Mouse (Mus musculus) neural tube, embryonic 11.5 days (tissue): ENCODE measurements around the gene Vtcn1. TPM values are rescaled to one million over a fixed set of nuclear protein-coding genes. Genes with fewer than 3 reads are reported as not detected.

Experiments used
- ATAC-seq: fragments of 200-750 bp; cut with Nextera tagmentation; 2 replicates; pipeline ENCODE4 v1.8.0; 2017; ENCODE audit warnings: moderate number of reproducible peaks, mild to moderate bottlenecking, moderate TSS enrichment, moderate library complexity; ENCODE audit not compliant: insufficient read depth, low FRiP score, low TSS enrichment
- DNase-seq: peaks from one replicate; pipeline ENCODE4 v3.0.0-alpha.2; 2015; ENCODE audit warnings: low spot score
- H3K27ac ChIP-seq: fragments of 300-500 bp; sonication (generic); 2 replicates; pipeline ENCODE4 v1.5.1; 2014; ENCODE audit warnings: low read depth, mild to moderate bottlenecking, low read length
- H3K27me3 ChIP-seq: fragments of 300-500 bp; sonication (generic); 2 replicates; pipeline ENCODE4 v1.6.1; 2014; ENCODE audit warnings: mild to moderate bottlenecking, low read length, mixed read lengths; ENCODE audit not compliant: control insufficient read depth, insufficient read depth
- H3K36me3 ChIP-seq: fragments of 300-500 bp; sonication (generic); 2 replicates; pipeline ENCODE4 v1.6.1; 2014; ENCODE audit warnings: mild to moderate bottlenecking, low read length, moderate library complexity, mixed read lengths; ENCODE audit not compliant: control insufficient read depth, insufficient read depth
- H3K4me1 ChIP-seq: fragments of 300-500 bp; sonication (generic); 2 replicates; pipeline ENCODE4 v1.6.1; 2014; ENCODE audit warnings: low read length, mixed read lengths; ENCODE audit not compliant: control insufficient read depth, insufficient read depth
- H3K4me2 ChIP-seq: fragments of 300-500 bp; sonication (generic); 2 replicates; pipeline ENCODE4 v1.6.1; 2014; ENCODE audit warnings: low read depth, mild to moderate bottlenecking, moderate library complexity
- H3K4me3 ChIP-seq: fragments of 300-500 bp; sonication (generic); 2 replicates; pipeline ENCODE4 v1.5.1; 2014; ENCODE audit warnings: low read depth, low read length
- H3K9ac ChIP-seq: fragments of 300-500 bp; sonication (generic); 2 replicates; pipeline ENCODE4 v1.6.1; 2014; ENCODE audit warnings: mild to moderate bottlenecking, low read length
- H3K9me3 ChIP-seq: fragments of 300-500 bp; sonication (generic); 2 replicates; pipeline ENCODE4 v1.6.1; 2016; ENCODE audit warnings: low read length; ENCODE audit not compliant: control insufficient read depth
- WGBS: fragments of 180-500 bp; shearing (Covaris S2); extraction: QIAGEN DNeasy Blood & Tissue Kit; methylation state at CpG from one replicate; pipeline ENCODE4 v1.1.7; 2014; 5-methylcytosine and 5-hydroxymethylcytosine counted together
- polyA plus RNA-seq: library from polyadenylated mRNA; unstranded; fragments of >200 nt; fragmentation: Nextera tagmentation; extraction: Ambion mirVana; gene quantifications from 2 replicates; pipeline ENCODE4 v1.2.1, GENCODE M21; 2014

Vtcn1 gene
- 0.15 TPM in 1 of 2 replicates, not detected in the other for polyA plus RNA-seq

DNA sequence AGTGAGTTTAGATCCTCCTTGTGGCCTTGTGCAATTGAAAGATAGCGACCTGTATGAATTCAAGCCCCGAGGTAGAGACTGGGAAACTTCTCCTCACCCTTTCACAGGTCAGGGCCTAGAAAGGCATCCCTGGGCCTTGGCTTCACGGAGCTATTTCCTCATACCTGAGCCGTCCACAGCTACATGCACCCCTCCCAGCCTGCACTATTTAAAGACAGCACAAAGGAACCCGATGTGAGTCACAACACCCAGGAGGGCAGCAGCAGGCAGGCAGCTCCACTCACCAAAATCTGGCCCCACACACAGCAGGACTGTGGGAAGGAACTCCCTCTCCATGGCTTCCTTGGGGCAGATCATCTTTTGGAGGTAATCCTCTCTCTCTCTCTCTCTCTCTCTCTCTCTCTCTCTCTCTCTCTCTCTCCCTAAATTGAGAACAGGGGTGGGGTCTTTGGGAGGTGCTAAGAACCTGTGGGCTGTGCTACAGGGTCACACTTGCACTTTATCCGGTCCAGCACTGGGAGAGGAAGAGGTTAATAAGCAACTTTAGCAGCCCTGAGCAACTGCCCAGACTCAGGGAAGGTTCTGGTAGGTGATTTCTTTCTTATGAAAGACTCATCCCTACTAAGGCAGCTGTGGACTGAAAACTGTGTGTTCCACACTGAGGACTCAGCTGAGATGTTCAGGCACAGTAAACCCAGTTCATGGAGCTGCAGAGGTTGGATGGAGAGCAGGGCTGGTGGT is at the start of gene Vtcn1:
TSS of gene Vtcn1 (plus strand) at position 235 of the 741 bp plus-strand sequence.
- no peak within 1 kb of the TSS for H3K4me3 ChIP-seq
- H3K4me2 ChIP-seq, result no peak within 1 kb of the TSS
- H3K36me3 ChIP-seq, result no peaks in the 10 kb centered on the region
- H3K9ac ChIP-seq, result no peak within 1 kb of the TSS
- H3K27me3 ChIP-seq, result no peaks in the 10 kb centered on the region
- WGBS, result 54% methylated on average over 6 of the region's 6 CpGs
- DNase-seq (no peak), ATAC-seq (no peak)
- H3K4me1 ChIP-seq, result 0 out of 2 replicates have a peak, but pooled peaks cover 2% of the 10 kb centered on the region
- H3K27ac ChIP-seq, result no peak within 1 kb of the TSS
- no peaks in the 10 kb centered on the region for H3K9me3 ChIP-seq

DNA sequence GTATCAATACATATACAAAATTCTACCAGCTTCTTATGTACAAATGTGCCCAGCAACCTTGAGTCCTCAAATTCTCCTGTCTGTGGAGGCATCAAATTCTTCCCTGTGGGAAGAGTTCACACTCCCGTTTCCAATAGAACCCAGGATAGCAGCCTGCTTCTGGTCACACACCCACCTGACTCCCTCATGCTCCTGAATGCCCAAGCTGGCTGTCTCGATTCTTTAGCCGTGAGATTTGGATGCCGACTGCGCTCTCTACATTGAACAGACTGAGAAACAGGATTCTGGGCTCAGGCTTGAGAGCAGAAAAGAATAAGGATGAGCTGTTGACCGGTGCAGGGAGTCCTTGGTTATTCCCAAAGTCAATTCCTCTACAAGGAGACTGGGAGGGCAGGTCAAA is 48.3 kb upstream of the Vtcn1 start:
- Histone ChIP-seq H3K4me2 (no peak overlapping the region), H3K4me3 (no peak overlapping the region), H3K27ac (no peak overlapping the region), H3K36me3 (no peaks in the 10 kb centered on the region), H3K4me1 (no peaks in the 10 kb centered on the region), H3K9me3 (no peaks in the 10 kb centered on the region), H3K9ac (no peak overlapping the region), H3K27me3 (no peaks in the 10 kb centered on the region)
- DNase-seq (no peak), ATAC-seq (no peak)
- WGBS, result 83% methylated on average over 6 of the region's 6 CpGs

DNA sequence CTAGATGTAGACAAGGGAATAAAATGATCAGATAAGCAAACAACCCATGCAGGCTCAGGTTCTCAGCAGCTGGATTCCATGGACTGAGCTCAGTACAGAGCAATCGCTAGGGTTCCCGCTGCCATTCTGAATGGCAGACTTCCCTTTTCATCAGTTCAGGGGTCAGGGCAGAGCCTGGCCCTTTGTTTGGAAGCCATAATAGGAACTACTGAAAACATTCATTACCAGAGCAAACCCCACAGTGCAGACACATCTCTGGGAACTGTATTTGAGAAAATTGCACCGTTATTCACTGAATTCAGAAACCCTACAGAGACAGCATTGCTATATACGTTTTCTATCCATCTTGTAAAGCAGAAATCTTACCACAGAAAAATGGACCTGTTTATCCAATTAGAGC is 47.7 kb upstream of the Vtcn1 start:
- no peak overlapping the region for H3K27ac ChIP-seq

DNA sequence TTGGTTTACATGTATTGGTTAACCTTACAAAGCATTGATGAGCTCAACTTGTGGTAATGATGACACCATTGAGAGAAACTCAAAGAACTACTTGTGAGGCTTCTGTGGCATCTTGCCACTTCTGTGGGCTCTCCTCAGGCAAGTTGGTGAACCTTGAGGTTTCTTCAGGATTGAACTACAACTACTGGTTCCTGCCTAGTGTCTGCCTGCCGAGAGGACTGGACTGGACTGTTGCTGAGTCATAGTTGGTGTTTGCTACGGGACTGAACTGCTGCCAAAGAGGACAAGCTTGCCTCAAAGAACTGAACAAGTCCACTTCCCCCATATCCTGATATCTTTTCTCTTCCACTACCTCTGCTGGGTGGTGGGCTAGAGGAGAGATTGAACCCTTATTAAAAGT is 39.2 kb upstream of the Vtcn1 start:
- no peak for ATAC-seq
- DNase-seq, result no peak
- 78% methylated on average over 2 of the region's 2 CpGs for WGBS

More for the DNA sequence above, 47.7 kb upstream of the Vtcn1 start:
- no peaks in the 10 kb centered on the region for H3K9me3 ChIP-seq
- no peaks in the 10 kb centered on the region for H3K4me1 ChIP-seq
- DNase-seq (no peak), ATAC-seq (no peak)
- no peaks in the 10 kb centered on the region for H3K36me3 ChIP-seq
- 47% methylated on average over 4 of the region's 4 CpGs for WGBS
- H3K27me3 ChIP-seq, result no peaks in the 10 kb centered on the region
- no peak overlapping the region for H3K4me2 ChIP-seq
- no peak overlapping the region for H3K9ac ChIP-seq
- no peak overlapping the region for H3K4me3 ChIP-seq

DNA sequence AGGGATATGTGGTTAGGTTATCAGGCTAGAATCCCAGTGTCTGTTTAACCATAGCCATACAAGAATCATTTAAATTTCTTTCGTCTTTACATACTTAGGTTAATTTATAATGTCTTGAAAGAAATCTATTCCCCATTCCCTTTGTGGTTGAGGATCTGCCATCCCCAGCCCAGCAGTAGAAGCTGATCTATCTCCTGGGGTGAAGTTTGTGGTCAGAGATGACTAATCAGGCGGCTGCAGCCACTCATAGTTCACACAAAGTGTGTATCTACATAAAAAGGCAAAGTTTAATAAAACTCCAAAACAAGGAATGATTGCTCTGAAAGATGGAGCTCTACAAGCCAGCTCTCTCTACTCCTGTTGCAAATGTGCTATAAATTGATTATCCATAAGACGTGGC is 33.6 kb upstream of the Vtcn1 start:
- Histone ChIP-seq H3K27ac (no peak overlapping the region), H3K9me3 (no peaks in the 10 kb centered on the region), H3K27me3 (no peaks in the 10 kb centered on the region), H3K4me2 (no peak overlapping the region), H3K4me1 (no peaks in the 10 kb centered on the region), H3K9ac (no peak overlapping the region), H3K4me3 (no peak overlapping the region), H3K36me3 (no peaks in the 10 kb centered on the region)
- 90% methylated on average over 3 of the region's 3 CpGs for WGBS
- no peak for DNase-seq
- no peak for ATAC-seq

More for the DNA sequence above, 39.2 kb upstream of the Vtcn1 start:
- no peaks in the 10 kb centered on the region for H3K4me1 ChIP-seq
- no peak overlapping the region for H3K4me3 ChIP-seq
- H3K9me3 ChIP-seq, result no peaks in the 10 kb centered on the region
- no peaks in the 10 kb centered on the region for H3K36me3 ChIP-seq
- no peak overlapping the region for H3K9ac ChIP-seq
- no peaks in the 10 kb centered on the region for H3K27me3 ChIP-seq
- no peak overlapping the region for H3K4me2 ChIP-seq
- H3K27ac ChIP-seq, result no peak overlapping the region

DNA sequence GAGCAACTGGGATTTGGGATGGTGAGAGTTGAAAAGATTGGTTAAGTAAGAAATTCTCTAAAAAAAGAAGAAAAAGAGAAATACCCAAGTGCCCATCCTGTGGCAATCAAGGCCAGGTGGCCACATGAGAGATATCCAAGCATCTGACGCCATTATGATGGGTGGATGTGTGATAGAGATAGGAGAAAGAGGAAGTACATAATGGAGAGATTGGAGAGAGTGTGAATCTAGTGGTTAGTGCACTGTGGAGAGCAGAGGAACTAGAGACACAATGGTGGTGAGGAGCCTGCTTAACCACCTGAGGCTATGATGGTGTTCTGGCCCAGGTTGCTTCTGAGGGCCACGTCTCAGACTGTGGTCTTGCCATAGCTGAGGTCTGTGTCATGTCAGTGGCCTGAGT is 31.9 kb upstream of the Vtcn1 start:
- ATAC-seq (no peak), DNase-seq (no peak)
- no peak overlapping the region for H3K4me2 ChIP-seq
- H3K9me3 ChIP-seq, result no peaks in the 10 kb centered on the region
- no peak overlapping the region for H3K27ac ChIP-seq
- H3K4me1 ChIP-seq, result no peaks in the 10 kb centered on the region
- H3K36me3 ChIP-seq, result no peaks in the 10 kb centered on the region
- H3K9ac ChIP-seq, result no peak overlapping the region
- no peaks in the 10 kb centered on the region for H3K27me3 ChIP-seq
- WGBS, result 84% methylated on average over 2 of the region's 2 CpGs
- H3K4me3 ChIP-seq, result no peak overlapping the region

DNA sequence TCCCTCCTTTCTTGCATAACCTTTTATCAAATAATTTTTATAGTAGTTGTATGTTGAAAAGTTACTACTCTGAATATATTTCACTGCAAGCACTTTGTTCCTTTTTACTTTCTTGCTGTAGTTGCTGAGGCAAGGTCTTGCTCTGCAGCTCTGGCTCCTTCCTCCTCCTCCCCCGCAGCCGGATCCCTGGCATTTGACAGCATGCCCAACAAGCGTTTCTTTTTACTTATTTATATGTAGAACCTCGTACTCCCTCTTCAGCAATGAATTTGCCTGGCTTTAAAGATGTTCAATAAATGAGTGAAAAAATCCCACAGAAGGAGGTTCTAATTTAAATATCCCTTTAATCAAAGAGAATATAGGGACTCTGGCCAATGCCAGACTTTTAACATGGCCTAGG is 28.7 kb upstream of the Vtcn1 start:
- DNase-seq, result no peak
- H3K27me3 ChIP-seq, result no peaks in the 10 kb centered on the region

DNA sequence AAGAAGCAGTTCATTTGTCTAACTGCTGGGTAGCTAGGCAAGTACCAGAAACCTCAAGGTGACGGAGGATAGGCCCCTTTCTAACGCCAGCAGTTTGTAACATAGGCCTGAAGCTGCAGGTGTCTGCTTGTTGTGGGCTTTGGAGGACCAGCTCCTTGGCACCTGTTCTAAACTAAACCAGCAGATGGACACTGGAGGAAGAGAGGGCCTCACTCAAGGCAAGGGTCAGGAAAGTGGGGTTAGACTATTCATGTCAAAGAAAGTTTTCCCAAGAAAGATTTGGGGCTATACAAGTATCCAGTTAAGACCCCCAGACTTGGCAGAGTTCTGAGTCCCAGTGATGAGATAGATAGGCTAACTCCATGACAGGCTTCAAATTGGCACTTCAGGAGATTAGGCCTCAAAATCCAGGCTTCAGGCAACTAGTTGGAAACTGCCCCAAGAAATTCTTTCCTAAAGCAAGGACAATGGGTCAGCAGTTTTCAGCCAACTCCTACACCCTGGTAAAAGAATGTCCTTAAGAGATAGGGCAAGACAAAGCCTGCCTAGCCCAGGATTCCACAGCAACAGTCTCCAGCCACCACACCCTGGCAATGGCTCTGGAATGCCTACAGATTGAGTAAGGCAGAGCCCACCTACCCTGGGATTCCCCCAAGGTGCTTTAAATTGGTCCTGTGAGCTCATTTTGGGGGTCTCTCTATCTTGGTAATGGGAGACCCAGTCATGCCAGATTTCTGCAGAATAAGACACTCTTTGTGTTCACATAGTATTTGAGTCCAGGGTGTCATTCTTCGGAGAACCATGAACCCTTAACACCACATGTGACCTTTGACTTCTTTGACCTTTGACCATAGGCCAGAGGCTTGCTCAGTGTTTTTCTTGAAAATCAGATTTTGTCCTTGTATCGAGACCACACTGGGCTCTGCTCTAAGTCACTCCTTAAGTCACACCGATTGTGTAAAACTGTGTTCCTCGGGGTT is 27.8 kb upstream of the Vtcn1 start:
- no peak for ATAC-seq
- H3K4me3 ChIP-seq, result no peak overlapping the region
- H3K9ac ChIP-seq, result no peak overlapping the region
- DNase-seq, result no peak
- WGBS, result 69% methylated on average over 6 of the region's 6 CpGs
- H3K27ac ChIP-seq, result no peak overlapping the region
- H3K27me3 ChIP-seq, result no peaks in the 10 kb centered on the region
- H3K4me1 ChIP-seq, result no peaks in the 10 kb centered on the region
- H3K9me3 ChIP-seq, result no peaks in the 10 kb centered on the region
- no peak overlapping the region for H3K4me2 ChIP-seq
- H3K36me3 ChIP-seq, result no peaks in the 10 kb centered on the region

More for the DNA sequence above, 28.7 kb upstream of the Vtcn1 start:
- H3K36me3 ChIP-seq, result no peaks in the 10 kb centered on the region
- H3K9me3 ChIP-seq, result no peaks in the 10 kb centered on the region
- no peak overlapping the region for H3K4me2 ChIP-seq
- no peak overlapping the region for H3K4me3 ChIP-seq
- ATAC-seq, result no peak
- WGBS, result 79% methylated on average over 4 of the region's 4 CpGs
- H3K27ac ChIP-seq, result no peak overlapping the region
- H3K4me1 ChIP-seq, result no peaks in the 10 kb centered on the region
- H3K9ac ChIP-seq, result no peak overlapping the region
